Mouse (Mus musculus) midbrain, embryonic 13.5 days (tissue): Measurements from ENCODE around the gene Rhot2. TPM values are rescaled to one million over a fixed set of nuclear protein-coding genes. Genes with fewer than 3 reads are reported as not detected.

Experiments
- ATAC-seq: fragments of 200-750 bp; cut with Nextera tagmentation; 2 replicates; pipeline ENCODE4 v1.8.0; 2017; ENCODE audit warnings: mild to moderate bottlenecking, moderate TSS enrichment, moderate library complexity
- H3K27ac ChIP-seq: fragments of 300-500 bp; sonication (generic); 2 replicates; pipeline ENCODE4 v1.5.1; 2015; ENCODE audit warnings: inconsistent platforms, mild to moderate bottlenecking, moderate library complexity
- H3K27me3 ChIP-seq: fragments of 300-500 bp; sonication (generic); 2 replicates; pipeline ENCODE4 v1.6.1; 2015; ENCODE audit warnings: mild to moderate bottlenecking, inconsistent platforms
- H3K36me3 ChIP-seq: fragments of 300-500 bp; sonication (generic); 2 replicates; pipeline ENCODE4 v1.6.1; 2015; ENCODE audit warnings: mild to moderate bottlenecking, inconsistent platforms
- H3K4me1 ChIP-seq: fragments of 300-500 bp; sonication (generic); replicated peaks from 2 replicates; pipeline ENCODE4 v1.6.1; 2015; ENCODE audit warnings: inconsistent platforms
- H3K4me2 ChIP-seq: fragments of 300-500 bp; sonication (generic); replicated peaks from 2 replicates; pipeline ENCODE4 v1.6.1; 2015; ENCODE audit warnings: moderate library complexity, mild to moderate bottlenecking, inconsistent platforms
- H3K4me3 ChIP-seq: fragments of 300-500 bp; sonication (generic); replicated peaks from 2 replicates; pipeline ENCODE4 v1.5.1; 2015; ENCODE audit warnings: mild to moderate bottlenecking, inconsistent platforms
- H3K9ac ChIP-seq: fragments of 300-500 bp; sonication (generic); replicated peaks from 2 replicates; pipeline ENCODE4 v1.6.1; 2015; ENCODE audit warnings: mild to moderate bottlenecking, inconsistent platforms
- H3K9me3 ChIP-seq: fragments of 300-500 bp; sonication (generic); 2 replicates; pipeline ENCODE4 v1.6.1; 2016; ENCODE audit warnings: mild to moderate bottlenecking, inconsistent platforms
- WGBS: fragments of 180-500 bp; shearing (Covaris S2); methylation state at CpG from one replicate; pipeline ENCODE4 v1.1.7; 2015; 5-methylcytosine and 5-hydroxymethylcytosine counted together
- polyA plus RNA-seq: library from polyadenylated mRNA; unstranded; fragments of >200 nt; fragmentation: Nextera tagmentation; extraction: Ambion mirVana; gene quantifications from 2 replicates; pipeline ENCODE4 v1.2.1, GENCODE M21; 2015

Gene Rhot2
- polyA plus RNA-seq, 1 experiment from 2014 or later: 16.4 TPM

- peak overlapping the region; percentile 78; the same call in 1 of the 2 replicates for H3K9ac ChIP-seq
- no peaks in the 10 kb centered on the region for H3K27me3 ChIP-seq
- H3K4me1 ChIP-seq: peaks cover 52% of the 10 kb centered on the region
- H3K36me3 ChIP-seq: peaks cover 55% of the 10 kb centered on the region
- 16% methylated on average over 3 of the region's 3 CpGs for WGBS
- H3K4me3 ChIP-seq: peak overlapping the region; percentile 44; the same call in 1 of the 2 replicates
- H3K9me3 ChIP-seq: no peaks in the 10 kb centered on the region
- peak overlapping the region; percentile 98 for H3K4me2 ChIP-seq
- no peak for ATAC-seq
- peak overlapping the region; percentile 80 for H3K27ac ChIP-seq
Observed at GRCm38 (mm10) chr17:25837533-25837932, 7.1 kb downstream of the Rhot2 start.

- peaks cover 50% of the 10 kb centered on the region for H3K36me3 ChIP-seq
- H3K9me3 ChIP-seq: no peaks in the 10 kb centered on the region
- peak within 1 kb of the TSS; percentile 44 for H3K4me3 ChIP-seq
- ATAC-seq: peak; percentile 38
- H3K9ac ChIP-seq: peak within 1 kb of the TSS; percentile 78
- peak within 1 kb of the TSS; percentile 80 for H3K27ac ChIP-seq
- H3K27me3 ChIP-seq: no peaks in the 10 kb centered on the region
- under 1% methylated on average over 29 of the region's 29 CpGs for WGBS
- H3K4me1 ChIP-seq: peaks cover 54% of the 10 kb centered on the region
- H3K4me2 ChIP-seq: peak within 1 kb of the TSS; percentile 98
Observed at GRCm38 (mm10) chr17:25837076-25837410, 7.6 kb downstream of the Rhot2 start, which contains the start of gene Rhbdl1. TSS of gene Rhbdl1 (minus strand) at chr17:25837295.

- H3K9ac ChIP-seq: peak overlapping the region; percentile 78
- peak overlapping the region; percentile 44 for H3K4me3 ChIP-seq
- no peaks in the 10 kb centered on the region for H3K9me3 ChIP-seq
- H3K36me3 ChIP-seq: peaks cover 46% of the 10 kb centered on the region
- no peaks in the 10 kb centered on the region for H3K27me3 ChIP-seq
- H3K27ac ChIP-seq: peak overlapping the region; percentile 80
- no peak for ATAC-seq
- H3K4me1 ChIP-seq: peaks cover 59% of the 10 kb centered on the region
- H3K4me2 ChIP-seq: peak overlapping the region; percentile 98
- 21% methylated on average over 23 of the region's 23 CpGs for WGBS
Observed at GRCm38 (mm10) chr17:25836397-25837075, 8.1 kb downstream of the Rhot2 start.

- 92% methylated on average over 16 of the region's 16 CpGs for WGBS
- Histone ChIP-seq H3K4me3 (peak overlapping the region; percentile 88; the same call in 1 of the 2 replicates), H3K4me2 (peak overlapping the region; percentile 98), H3K9me3 (no peaks in the 10 kb centered on the region), H3K9ac (no peak overlapping the region; the same call in 1 of the 2 replicates), H3K27me3 (no peaks in the 10 kb centered on the region), H3K36me3 (peaks cover 46% of the 10 kb centered on the region), H3K4me1 (peaks cover 66% of the 10 kb centered on the region), H3K27ac (peak overlapping the region; percentile 80; the same call in 1 of the 2 replicates)
- ATAC-seq: no peak
Observed at GRCm38 (mm10) chr17:25835816-25836215, 8.8 kb downstream of the Rhot2 start.

GRCm38 (mm10) chr17:25835301-25835700, 9.3 kb downstream of the Rhot2 start:
- no peak for ATAC-seq
- peak overlapping the region; percentile 98; the same call in 1 of the 2 replicates for H3K4me2 ChIP-seq
- H3K9me3 ChIP-seq: no peaks in the 10 kb centered on the region
- no peak overlapping the region for H3K27ac ChIP-seq
- 98% methylated on average over 7 of the region's 7 CpGs for WGBS
- no peaks in the 10 kb centered on the region for H3K27me3 ChIP-seq
- H3K4me1 ChIP-seq: peaks cover 72% of the 10 kb centered on the region
- peaks cover 46% of the 10 kb centered on the region for H3K36me3 ChIP-seq
- H3K4me3 ChIP-seq: 0 out of 2 replicates have a peak overlapping the region, but pooled peaks have one; percentile 88
- peak overlapping the region; percentile 91; the same call in 1 of the 2 replicates for H3K9ac ChIP-seq

- no peak for ATAC-seq
- 89% methylated on average over 12 of the region's 12 CpGs for WGBS
- no peaks in the 10 kb centered on the region for H3K27me3 ChIP-seq
- peak overlapping the region; percentile 95; the same call in 1 of the 2 replicates for H3K27ac ChIP-seq
- H3K4me3 ChIP-seq: peak overlapping the region; percentile 88
- H3K4me1 ChIP-seq: peaks cover 77% of the 10 kb centered on the region
- H3K9ac ChIP-seq: peak overlapping the region; percentile 91
- peak overlapping the region; percentile 98 for H3K4me2 ChIP-seq
- peaks cover 46% of the 10 kb centered on the region for H3K36me3 ChIP-seq
- no peaks in the 10 kb centered on the region for H3K9me3 ChIP-seq
Observed at GRCm38 (mm10) chr17:25834595-25835222, 9.9 kb downstream of the Rhot2 start.

GRCm38 (mm10) chr17:25833961-25834594, 10.6 kb downstream of the Rhot2 start:
- Histone ChIP-seq H3K27me3 (no peaks in the 10 kb centered on the region), H3K9ac (peak overlapping the region; percentile 91), H3K27ac (peak overlapping the region; percentile 95), H3K4me3 (peak overlapping the region; percentile 88), H3K9me3 (no peaks in the 10 kb centered on the region), H3K36me3 (peaks cover 42% of the 10 kb centered on the region), H3K4me2 (peak overlapping the region; percentile 98), H3K4me1 (peaks cover 82% of the 10 kb centered on the region)
- WGBS: 57% methylated on average over 6 of the region's 6 CpGs
- no peak for ATAC-seq

GRCm38 (mm10) chr17:25833291-25833663, 11.4 kb downstream of the Rhot2 start, which contains the start of gene Stub1:
TSS of gene Stub1 (minus strand) at chr17:25833404.
- H3K27me3 ChIP-seq: no peaks in the 10 kb centered on the region
- peak within 1 kb of the TSS; percentile 95 for H3K27ac ChIP-seq
- H3K4me1 ChIP-seq: peaks cover 83% of the 10 kb centered on the region
- peaks cover 38% of the 10 kb centered on the region for H3K36me3 ChIP-seq
- peak within 1 kb of the TSS; percentile 88 for H3K4me3 ChIP-seq
- peak within 1 kb of the TSS; percentile 98 for H3K4me2 ChIP-seq
- WGBS: under 1% methylated on average over 24 of the region's 24 CpGs
- ATAC-seq: no peak
- peak within 1 kb of the TSS; percentile 91 for H3K9ac ChIP-seq
- H3K9me3 ChIP-seq: no peaks in the 10 kb centered on the region

- H3K27ac ChIP-seq: peak overlapping the region; percentile 95
- under 1% methylated on average over 73 of the region's 77 CpGs for WGBS
- no peaks in the 10 kb centered on the region for H3K9me3 ChIP-seq
- H3K36me3 ChIP-seq: peaks cover 38% of the 10 kb centered on the region
- peaks cover 83% of the 10 kb centered on the region for H3K4me1 ChIP-seq
- H3K9ac ChIP-seq: peak overlapping the region; percentile 91
- H3K4me3 ChIP-seq: peak overlapping the region; percentile 88
- peak; percentile 89 for ATAC-seq
- H3K27me3 ChIP-seq: no peaks in the 10 kb centered on the region
- H3K4me2 ChIP-seq: peak overlapping the region; percentile 98
Observed at GRCm38 (mm10) chr17:25832436-25833290, 12.0 kb downstream of the Rhot2 start.

- Histone ChIP-seq H3K9ac (peak overlapping the region; percentile 91), H3K36me3 (peaks cover 48% of the 10 kb centered on the region), H3K27me3 (no peaks in the 10 kb centered on the region), H3K27ac (peak overlapping the region; percentile 95; the same call in 1 of the 2 replicates), H3K4me3 (peak overlapping the region; percentile 88), H3K4me2 (peak overlapping the region; percentile 98), H3K9me3 (no peaks in the 10 kb centered on the region), H3K4me1 (peaks cover 83% of the 10 kb centered on the region)
- WGBS: 65% methylated on average over 21 of the region's 21 CpGs
- ATAC-seq: no peak
Observed at GRCm38 (mm10) chr17:25831451-25832281, 13.0 kb downstream of the Rhot2 start.
